Mouse (Mus musculus): ENCODE data around the gene Gpatch1.
A peak's percentile ranks its signal among the peaks of the same experiment; 100 is the strongest.
"Not testable (repeated sequence)": the region's sequence is repeated elsewhere in the genome, so short reads cannot be mapped to it uniquely, and the experiment has no call there.

The Gpatch1 gene

GRCm38 (mm10) chr7:35331590-35331989 is 13.3 kb upstream of the Gpatch1 start:
- no peak for DNase-seq (ENCODE audit: low read depth, low spot score)

GRCm38 (mm10) chr7:35322732-35323420 is 4.6 kb upstream of the Gpatch1 start:
- DNase-seq (ENCODE audit: low read depth, low spot score), result no peak

- no peak for DNase-seq (ENCODE audit: low read depth, low spot score)
Measured at GRCm38 (mm10) chr7:35322161-35322560, 3.9 kb upstream of the Gpatch1 start.

- DNase-seq (ENCODE audit: low read depth, low spot score), result no peak
Measured at GRCm38 (mm10) chr7:35319755-35320154, 1.5 kb upstream of the Gpatch1 start.

GRCm38 (mm10) chr7:35319221-35319620 is 981 bp upstream of the Gpatch1 start:
- not testable (repeated sequence) for DNase-seq (ENCODE audit: low read depth, low spot score)

- DNase-seq (ENCODE audit: low read depth, low spot score), result no peak
Measured at GRCm38 (mm10) chr7:35314156-35314555, 4.1 kb downstream of the Gpatch1 start.

GRCm38 (mm10) chr7:35311214-35311613 is 7.0 kb downstream of the Gpatch1 start:
- no peak for DNase-seq (ENCODE audit: low read depth, low spot score)

GRCm38 (mm10) chr7:35300792-35301191 is 17.4 kb downstream of the Gpatch1 start:
- no peak for DNase-seq (ENCODE audit: low read depth, low spot score)

- DNase-seq (ENCODE audit: low read depth, low spot score), result no peak
Measured at GRCm38 (mm10) chr7:35299656-35300055, 18.6 kb downstream of the Gpatch1 start.

GRCm38 (mm10) chr7:35297886-35298285 is 20.4 kb downstream of the Gpatch1 start:
- no peak for DNase-seq (ENCODE audit: low read depth, low spot score)

- DNase-seq (ENCODE audit: low read depth, low spot score), result no peak
Measured at GRCm38 (mm10) chr7:35295631-35296030, 22.6 kb downstream of the Gpatch1 start.

GRCm38 (mm10) chr7:35293464-35293863 is 24.8 kb downstream of the Gpatch1 start:
- no peak for DNase-seq (ENCODE audit: low read depth, low spot score)

GRCm38 (mm10) chr7:35278933-35279332 is 39.3 kb downstream of the Gpatch1 start:
- no peak for DNase-seq (ENCODE audit: low read depth, low spot score)

GRCm38 (mm10) chr7:35277433-35277832 is 40.8 kb downstream of the Gpatch1 start:
- no peak for DNase-seq (ENCODE audit: low read depth, low spot score)

GRCm38 (mm10) chr7:35269443-35270024 is 48.7 kb downstream of the Gpatch1 start:
- peak; percentile 39 for DNase-seq (ENCODE audit: low read depth, low spot score)

GRCm38 (mm10) chr7:35267841-35268240 is 50.4 kb downstream of the Gpatch1 start:
- DNase-seq (ENCODE audit: low read depth, low spot score), result no peak

GRCm38 (mm10) chr7:35266666-35267065 is 51.6 kb downstream of the Gpatch1 start:
- no peak for DNase-seq (ENCODE audit: low read depth, low spot score)

GRCm38 (mm10) chr7:35264746-35265145 is 53.5 kb downstream of the Gpatch1 start:
- DNase-seq (ENCODE audit: low read depth, low spot score), result no peak

GRCm38 (mm10) chr7:35263595-35264489 is 54.4 kb downstream of the Gpatch1 start:
- DNase-seq (ENCODE audit: low read depth, low spot score), result no peak

GRCm38 (mm10) chr7:35259384-35259783 is 58.9 kb downstream of the Gpatch1 start:
- DNase-seq (ENCODE audit: low read depth, low spot score), result no peak

GRCm38 (mm10) chr7:35258294-35258693 is 59.9 kb downstream of the Gpatch1 start:
- DNase-seq (ENCODE audit: low read depth, low spot score), result no peak

- no peak for DNase-seq (ENCODE audit: low read depth, low spot score)
Measured at GRCm38 (mm10) chr7:35252041-35252558, 66.1 kb downstream of the Gpatch1 start.

Data from WW6 (cell line).